Mouse (Mus musculus) CH12.LX (cell line): ENCODE results near the gene Qrfp. TPM values are rescaled to one million over a fixed set of nuclear protein-coding genes. Genes with fewer than 3 reads are reported as not detected.

Source experiments
- DNase-seq: peaks from one replicate; pipeline ENCODE4 v3.0.0-alpha.2; 2013; ENCODE audit errors: extremely low read depth
- H3K27ac ChIP-seq: 2 replicates; pipeline ENCODE4 v1.5.1; 2012; ENCODE audit warnings: low read depth, mild to moderate bottlenecking, control low read depth, moderate library complexity; ENCODE audit not compliant: insufficient read depth
- H3K27me3 ChIP-seq: replicated peaks from 2 replicates; pipeline ENCODE3; 2012; ENCODE audit warnings: inconsistent platforms
- H3K36me3 ChIP-seq, 2 experiments: replicated peaks in 1 of 2; 2 replicates each; pipeline versions ENCODE3 to v1.6.1; 2012; ENCODE audit warnings: inconsistent platforms in 1 of 2, low read length in 1 of 2, mild to moderate bottlenecking in 1 of 2, mixed read lengths in 1 of 2, moderate library complexity in 1 of 2; ENCODE audit not compliant: control insufficient read depth in 1 of 2, insufficient read depth in 1 of 2
- H3K4me1 ChIP-seq, 2 experiments: 2 replicates each; pipeline ENCODE4 v1.6.1; 2012; ENCODE audit warnings: inconsistent platforms in 1 of 2, moderate library complexity in 1 of 2; ENCODE audit not compliant: insufficient read depth in 2 of 2, control insufficient read depth in 1 of 2
- H3K4me2 ChIP-seq: 2 replicates; pipeline ENCODE4 v1.6.1; 2012; ENCODE audit warnings: low read depth, mild to moderate bottlenecking, control low read depth; ENCODE audit not compliant: poor library complexity, insufficient read depth, severe bottlenecking
- H3K4me3 ChIP-seq, 3 experiments: fragments of 150-350 bp in 1 of 3; sonication (generic) in 1 of 3; replicated peaks in 1 of 3; 2 replicates each; pipeline versions ENCODE3 to v1.5.1; 2011 to 2012; ENCODE audit warnings: low read depth in 2 of 3, low read length in 2 of 3, mild to moderate bottlenecking in 2 of 3, moderate library complexity in 2 of 3, control low read depth in 1 of 3, improper control_type of control experiment in 1 of 3, inconsistent platforms in 1 of 3, mixed read lengths in 1 of 3; ENCODE audit not compliant: poor library complexity in 1 of 3
- H3K79me2 ChIP-seq: replicated peaks from 2 replicates; pipeline ENCODE4 v1.6.1; 2012; ENCODE audit warnings: mild to moderate bottlenecking, moderate library complexity; ENCODE audit not compliant: control insufficient read depth, poor library complexity, insufficient read depth, severe bottlenecking; ENCODE audit errors: extremely low read depth
- H3K9ac ChIP-seq: 2 replicates; pipeline ENCODE4 v1.6.1; 2012; ENCODE audit warnings: low read depth, mild to moderate bottlenecking, control low read depth, moderate library complexity; ENCODE audit not compliant: insufficient read depth
- H3K9me3 ChIP-seq: replicated peaks from 2 replicates; pipeline ENCODE3; 2012; ENCODE audit warnings: low read length, inconsistent platforms, mixed read lengths
- CHD1 ChIP-seq: IDR thresholded peaks from 2 replicates; pipeline ENCODE4 v1.6.1; 2012; ENCODE audit warnings: low read depth, low read length, improper control_type of control experiment, inconsistent platforms
- CHD2 ChIP-seq: IDR thresholded peaks from 2 replicates; pipeline ENCODE4 v1.6.1; 2011; ENCODE audit warnings: low read length, improper control_type of control experiment
- E2F4 ChIP-seq: IDR thresholded peaks from 2 replicates; pipeline ENCODE4 v1.6.1; 2011; ENCODE audit warnings: low read depth, low read length, improper control_type of control experiment; ENCODE audit not compliant: insufficient replicate concordance
- ETS1 ChIP-seq: conservative IDR thresholded peaks from 2 replicates; pipeline ENCODE4 v1.6.1; 2012; ENCODE audit warnings: low read depth, mild to moderate bottlenecking, inconsistent platforms, low read length, improper control_type of control experiment, moderate library complexity
- GABPA ChIP-seq: IDR thresholded peaks from 2 replicates; pipeline ENCODE4 v1.6.1; 2012; ENCODE audit warnings: low read depth, low read length, improper control_type of control experiment, inconsistent platforms; ENCODE audit not compliant: insufficient replicate concordance
- HCFC1 ChIP-seq: IDR thresholded peaks from 2 replicates; pipeline ENCODE4 v1.6.1; 2012; ENCODE audit warnings: low read depth, mild to moderate bottlenecking, inconsistent platforms, low read length, improper control_type of control experiment
- JUND ChIP-seq: conservative IDR thresholded peaks from 2 replicates; pipeline ENCODE4 v1.6.1; 2011; ENCODE audit warnings: low read depth, low read length, improper control_type of control experiment
- MAZ ChIP-seq: IDR thresholded peaks from 2 replicates; pipeline ENCODE4 v1.6.1; 2012; ENCODE audit warnings: low read depth, mild to moderate bottlenecking, inconsistent platforms, low read length, improper control_type of control experiment, moderate library complexity
- MEF2A ChIP-seq: IDR thresholded peaks from 2 replicates; pipeline ENCODE4 v1.6.1; 2014; ENCODE audit warnings: low read depth, mild to moderate bottlenecking, inconsistent platforms, low read length, improper control_type of control experiment, borderline replicate concordance
- NRF1 ChIP-seq: IDR thresholded peaks from 2 replicates; pipeline ENCODE4 v1.6.1; 2014; ENCODE audit warnings: low read depth, mild to moderate bottlenecking, inconsistent platforms, low read length, improper control_type of control experiment, moderate library complexity
- POLR2A ChIP-seq: IDR thresholded peaks from 2 replicates; pipeline ENCODE4 v1.6.1; 2011; ENCODE audit warnings: low read depth, mild to moderate bottlenecking, improper control_type of control experiment, low read length
- POLR2AphosphoS2 ChIP-seq: IDR thresholded peaks from 2 replicates; pipeline ENCODE4 v1.6.1; 2011; ENCODE audit warnings: low read depth, low read length, improper control_type of control experiment
- RAD21 ChIP-seq: IDR thresholded peaks from 2 replicates; pipeline ENCODE4 v1.6.1; 2011; ENCODE audit warnings: low read depth, mild to moderate bottlenecking, low read length, improper control_type of control experiment, moderate library complexity
- SMC3 ChIP-seq: IDR thresholded peaks from 2 replicates; pipeline ENCODE4 v1.6.1; 2011; ENCODE audit warnings: low read depth, low read length, improper control_type of control experiment
- TCF12 ChIP-seq: IDR thresholded peaks from 2 replicates; pipeline ENCODE4 v1.6.1; 2014; ENCODE audit warnings: low read depth, mild to moderate bottlenecking, inconsistent platforms, low read length, improper control_type of control experiment
- USF1 ChIP-seq: IDR thresholded peaks from 2 replicates; pipeline ENCODE4 v1.6.1; 2014; ENCODE audit warnings: low read depth, mild to moderate bottlenecking, inconsistent platforms, low read length, improper control_type of control experiment
- ZC3H11A ChIP-seq: IDR thresholded peaks from 2 replicates; pipeline ENCODE4 v1.6.1; 2012; ENCODE audit warnings: low read depth, mild to moderate bottlenecking, inconsistent platforms, low read length, improper control_type of control experiment
- ZKSCAN1 ChIP-seq: IDR thresholded peaks from 2 replicates; pipeline ENCODE4 v1.6.1; 2012; ENCODE audit warnings: low read depth, inconsistent platforms, low read length, improper control_type of control experiment, borderline replicate concordance
- ZMIZ1 ChIP-seq: IDR thresholded peaks from 2 replicates; pipeline ENCODE4 v1.6.1; 2012; ENCODE audit warnings: low read depth, mild to moderate bottlenecking, inconsistent platforms, low read length, improper control_type of control experiment
- ZNF384 ChIP-seq: IDR thresholded peaks from 2 replicates; pipeline ENCODE4 v1.6.1; 2012; ENCODE audit warnings: low read depth, low read length, improper control_type of control experiment, inconsistent platforms
- dilution Hi-C: fragments of 300-500 bp; cut with MboI; formaldehyde crosslinking; loops from 2 replicates; pipeline ENCODE4 v1.14.3; 2020; ENCODE audit warnings: low sequenced_read_pairs; ENCODE audit not compliant: extremely low pct_unique_long_range_greater_than_20kb, extremely low pct_ligation_motif_present
- in situ Hi-C: fragments of 300-500 bp; cut with MboI; formaldehyde crosslinking; loops from 3 replicates; pipeline ENCODE4 v1.14.3; 2019; ENCODE audit warnings: low sequenced_read_pairs, low pct_ligation_motif_present, low pct_unique_long_range_greater_than_20kb, mixed read lengths
- polyA plus RNA-seq: library from polyadenylated mRNA; unstranded; fragments of >175 nt; gene quantifications from 2 replicates; pipeline ENCODE4 v1.2.1, GENCODE M21; 2012; ENCODE audit warnings: low read depth; ENCODE audit not compliant: insufficient read length
- total RNA-seq, 2 experiments: library from RNA; depleted of rRNA; stranded (reverse); fragments of 300-350 nt in 1 of 2; fragments of >200 nt in 1 of 2; gene quantifications; 2 replicates each; pipeline ENCODE4 v1.2.3; 2012 to 2014

The Qrfp gene
- total and polyA plus RNA-seq, 3 experiments, result not detected

- Histone ChIP-seq H3K27me3 (peaks cover 91% of the 10 kb centered on the region), H3K4me1 (peaks cover 4 to 9% of the 10 kb centered on the region in 2 experiments; a peak in 3 of 4 replicates), H3K27ac (no peak overlapping the region), H3K9me3 (no peaks in the 10 kb centered on the region), H3K9ac (no peak overlapping the region)
- dilution Hi-C loops, result no loop called here
- in situ Hi-C loops, result no loop called here
- DNase-seq, result no peak
- TF ChIP-seq CHD1 (no peak), ZKSCAN1 (no peak; the same call in none of the 2 replicates), NRF1 (no peak), HCFC1 (no peak), SMC3 (no peak), POLR2AphosphoS2 (no peak), GABPA (no peak), TCF12 (no peak), USF1 (no peak), RAD21 (no peak), POLR2A (no peak), ETS1 (no peak), JUND (no peak), MEF2A (no peak), ZC3H11A (no peak), MAZ (no peak), E2F4 (no peak), ZNF384 (no peak), CHD2 (no peak), ZMIZ1 (no peak)
- TF ChIP-seq, all 38 proteins: peak for 0
- Histone ChIP-seq H3K4me3 (no peak overlapping the region), H3K79me2 (no peaks in the 10 kb centered on the region), H3K4me2 (no peak overlapping the region), H3K36me3 (no peaks in the 10 kb centered on the region)
These were observed 17.5 kb upstream of the Qrfp start for GRCm38 (mm10) chr2:31827877-31828276.
